Mouse (Mus musculus) cerebellum, adult 2 months (tissue): ENCODE measurements around the gene Clgn. TPM values are rescaled to one million over a fixed set of nuclear protein-coding genes. Genes with fewer than 3 reads are reported as not detected.

Experiments used
- DNase-seq, 2 experiments: peaks; one replicate each; pipeline ENCODE4 v3.0.0; 2021
- H3K27ac ChIP-seq: fragments of 200-500 bp; 2 replicates; pipeline ENCODE4 v1.5.1; 2012; ENCODE audit warnings: low read length, control low read depth, inconsistent platforms; ENCODE audit not compliant: insufficient read depth
- H3K27me3 ChIP-seq: fragments of 200-500 bp; 2 replicates; pipeline ENCODE4 v1.6.1; 2012; ENCODE audit warnings: inconsistent platforms, mild to moderate bottlenecking, low read length, moderate library complexity; ENCODE audit not compliant: control insufficient read depth, insufficient read depth
- H3K4me1 ChIP-seq: fragments of 200-500 bp; 2 replicates; pipeline ENCODE4 v1.6.1; 2011; ENCODE audit warnings: low read length; ENCODE audit not compliant: control insufficient read depth, insufficient read depth
- H3K4me3 ChIP-seq: fragments of 200-500 bp; replicated peaks from 2 replicates; pipeline ENCODE3; 2011; ENCODE audit warnings: mild to moderate bottlenecking, low read depth, low read length, control low read depth; ENCODE audit not compliant: insufficient read depth
- CTCF ChIP-seq: fragments of 200-500 bp; IDR thresholded peaks from 2 replicates; pipeline ENCODE4 v1.5.1; 2011; ENCODE audit warnings: low read depth, mild to moderate bottlenecking, control low read depth, low read length, moderate library complexity, borderline replicate concordance; ENCODE audit not compliant: insufficient read depth
- POLR2A ChIP-seq: fragments of 200-500 bp; IDR thresholded peaks from 2 replicates; pipeline ENCODE4 v1.6.1; 2011; ENCODE audit warnings: low read length, control low read depth, borderline replicate concordance; ENCODE audit not compliant: insufficient read depth
- WGBS: fragments of 180-500 bp; shearing (Covaris S2); methylation state at CpG from one replicate; pipeline ENCODE4 v1.1.7; 2018; 5-methylcytosine and 5-hydroxymethylcytosine counted together
- polyA plus RNA-seq: library from polyadenylated mRNA; depleted of rRNA; stranded (reverse); fragments of >200 nt; gene quantifications from 2 replicates; pipeline ENCODE4 v1.2.3, GENCODE M21; 2012; rRNA removed

Gene Clgn
- polyA plus RNA-seq, 1 experiment = 14.5 TPM

GRCm38 (mm10) chr8:83451056-83451455, 61.4 kb downstream of the Clgn start:
- H3K4me3 ChIP-seq = no peak overlapping the region
- DNase-seq = peak in 1 of 2 experiments; percentile 12
- TF ChIP-seq POLR2A (no peak), CTCF (peak; percentile 48; the same call in 1 of the 2 replicates)
- H3K4me1 ChIP-seq = no peaks in the 10 kb centered on the region
- WGBS = 7% methylated on average over 3 of the region's 3 CpGs
- no peak overlapping the region for H3K27ac ChIP-seq
- H3K27me3 ChIP-seq = no peaks in the 10 kb centered on the region

DNA sequence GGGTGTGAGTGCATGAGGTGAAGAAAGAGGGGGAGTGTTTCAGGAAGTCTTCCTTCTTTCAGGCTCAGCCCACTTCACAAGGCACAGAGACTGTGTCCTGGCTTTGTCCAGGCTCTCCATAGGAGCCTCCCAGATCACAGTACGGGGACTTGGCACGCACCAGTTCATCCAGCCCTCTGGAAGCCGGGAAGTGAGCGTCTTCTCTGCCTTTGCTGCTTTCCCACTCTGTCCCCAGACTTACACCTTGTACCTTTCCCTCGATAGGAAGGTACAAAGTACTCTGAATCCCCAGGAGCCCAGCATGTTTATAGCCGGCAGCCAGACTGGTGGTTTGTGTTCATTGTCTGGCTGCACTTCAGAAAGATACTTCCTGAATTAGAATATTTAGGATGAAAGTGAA, 67.5 kb downstream of the Clgn start:
- H3K4me1 ChIP-seq = no peaks in the 10 kb centered on the region
- WGBS = 20% methylated on average over 6 of the region's 6 CpGs
- TF ChIP-seq CTCF = no peak
- TF ChIP-seq POLR2A = no peak
- H3K27ac ChIP-seq = no peak overlapping the region
- H3K27me3 ChIP-seq = no peaks in the 10 kb centered on the region
- no peak for DNase-seq
- H3K4me3 ChIP-seq = no peak overlapping the region

GRCm38 (mm10) chr8:83458222-83458621, 68.6 kb downstream of the Clgn start, which contains the start of gene Scoc:
Scoc (minus strand) TSS chr8:83458391.
- no peak within 1 kb of the TSS for H3K4me3 ChIP-seq
- no peaks in the 10 kb centered on the region for H3K4me1 ChIP-seq
- no peak for DNase-seq
- WGBS = 72% methylated on average over 14 of the region's 14 CpGs
- no peaks in the 10 kb centered on the region for H3K27me3 ChIP-seq
- TF ChIP-seq CTCF (no peak), POLR2A (no peak)
- no peak within 1 kb of the TSS for H3K27ac ChIP-seq

GRCm38 (mm10) chr8:83459606-83460005, 69.9 kb downstream of the Clgn start:
- no peak overlapping the region for H3K4me3 ChIP-seq
- TF ChIP-seq POLR2A (no peak), CTCF (no peak)
- WGBS = 62% methylated on average over 3 of the region's 3 CpGs
- DNase-seq = no peak
- no peaks in the 10 kb centered on the region for H3K4me1 ChIP-seq
- no peak overlapping the region for H3K27ac ChIP-seq
- H3K27me3 ChIP-seq = no peaks in the 10 kb centered on the region

Other genes starting within 250 kb of the Clgn start
- 79.8 and 89.8 TPM in 2 replicates for gene Tbc1d9, start 224.5 kb upstream of the Clgn start, polyA plus RNA-seq
- gene Gm10645, start 223.7 kb upstream of the Clgn start, polyA plus RNA-seq = 1.4 and 1.6 TPM in 2 replicates
- gene Ucp1, start 99.5 kb upstream of the Clgn start, polyA plus RNA-seq = 0.67 and 0.77 TPM in 2 replicates
- 11.9 and 12.8 TPM in 2 replicates for gene Elmod2, start 57.4 kb upstream of the Clgn start, polyA plus RNA-seq
- not detected in 2 replicates for gene Mgat4d, start 41.4 kb upstream of the Clgn start, polyA plus RNA-seq
- 289 and 298 TPM in 2 replicates for gene Scoc, start 68.5 kb downstream of the Clgn start, polyA plus RNA-seq
- not detected in 2 replicates for gene Olfr370, start 145.9 kb downstream of the Clgn start, polyA plus RNA-seq
- 394 and 445 TPM in 2 replicates for gene Ndufb7, start 176.8 kb downstream of the Clgn start, polyA plus RNA-seq
- 1,238 and 1,304 TPM in 2 replicates for gene Tecr, start 218.1 kb downstream of the Clgn start, polyA plus RNA-seq
- 29.9 and 33.0 TPM in 2 replicates for gene Dnajb1, start 218.3 kb downstream of the Clgn start, polyA plus RNA-seq